Mouse (Mus musculus) megakaryocyte, embryonic 14.5 days (primary cell): ENCODE measurements around the gene Tlr8. TPM values are rescaled to one million over a fixed set of nuclear protein-coding genes. Genes with fewer than 3 reads are reported as not detected.

Experiments
- H3K27me3 ChIP-seq: replicated peaks from 2 replicates; pipeline ENCODE3; 2012; ENCODE audit warnings: inconsistent platforms
- H3K36me3 ChIP-seq: replicated peaks from 2 replicates; pipeline ENCODE3; 2012; ENCODE audit warnings: low read length, inconsistent platforms, mixed read lengths
- H3K4me1 ChIP-seq: 2 replicates; pipeline ENCODE4 v1.6.1; 2012; ENCODE audit warnings: inconsistent platforms
- H3K4me3 ChIP-seq: replicated peaks from 2 replicates; pipeline ENCODE3; 2012; ENCODE audit warnings: moderate library complexity, mild to moderate bottlenecking, inconsistent platforms
- H3K9me3 ChIP-seq: 2 replicates; pipeline ENCODE4 v1.6.1; 2012; ENCODE audit warnings: inconsistent platforms
- FLI1 ChIP-seq: IDR thresholded peaks from 2 replicates; pipeline ENCODE4 v1.6.1; 2012; ENCODE audit warnings: low read length, inconsistent platforms, mixed read lengths
- GATA1 ChIP-seq: IDR thresholded peaks from 3 replicates; pipeline ENCODE4 v1.6.1; 2012; ENCODE audit warnings: mixed read lengths, low read length, inconsistent platforms, borderline replicate concordance
- polyA plus RNA-seq: library from polyadenylated mRNA; stranded (reverse); fragments of >175 nt; gene quantifications from 2 replicates; pipeline ENCODE4 v1.2.3, GENCODE M21; 2012; ENCODE audit warnings: low replicate concordance; ENCODE audit not compliant: insufficient read depth

The Tlr8 gene
- polyA plus RNA-seq, 1 experiment, result 0.88 TPM

- H3K36me3 ChIP-seq, result no peaks in the 10 kb centered on the region
- no peaks in the 10 kb centered on the region for H3K27me3 ChIP-seq
- no peaks in the 10 kb centered on the region for H3K9me3 ChIP-seq
- peak overlapping the region; percentile 59 for H3K4me3 ChIP-seq
- TF ChIP-seq FLI1 (no peak), GATA1 (no peak)
- peaks cover 71% of the 10 kb centered on the region for H3K4me1 ChIP-seq
Observed at GRCm38 (mm10) chrX:167229206-167229605, 34.9 kb downstream of the Tlr8 start.

DNA sequence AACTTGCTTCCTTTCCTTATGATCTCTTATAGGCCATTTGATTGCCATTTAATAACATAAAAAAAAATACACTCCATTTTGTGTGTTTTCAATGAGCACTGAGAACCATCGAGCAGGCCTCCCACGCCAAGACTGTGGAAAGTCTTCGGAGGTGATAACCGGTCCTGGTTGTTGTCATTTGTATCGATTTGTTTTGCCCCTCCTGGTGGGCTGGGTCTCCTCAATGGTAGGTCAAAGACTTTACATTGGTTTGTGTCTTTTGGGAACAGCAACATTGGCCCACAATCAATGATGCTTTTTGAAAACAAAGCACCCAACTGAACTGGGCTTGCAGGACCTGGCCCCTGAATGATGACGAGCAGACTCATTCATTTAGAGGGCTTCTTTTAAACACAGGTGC is 36.4 kb downstream of the Tlr8 start:
- no peaks in the 10 kb centered on the region for H3K36me3 ChIP-seq
- H3K4me3 ChIP-seq, result no peak overlapping the region
- no peaks in the 10 kb centered on the region for H3K27me3 ChIP-seq
- no peaks in the 10 kb centered on the region for H3K9me3 ChIP-seq
- peaks cover 62% of the 10 kb centered on the region for H3K4me1 ChIP-seq
- TF ChIP-seq GATA1 (no peak), FLI1 (no peak)

- H3K4me3 ChIP-seq, result peak overlapping the region; percentile 80
- H3K27me3 ChIP-seq, result no peaks in the 10 kb centered on the region
- peaks cover 58% of the 10 kb centered on the region for H3K4me1 ChIP-seq
- H3K36me3 ChIP-seq, result no peaks in the 10 kb centered on the region
- H3K9me3 ChIP-seq, result no peaks in the 10 kb centered on the region
- TF ChIP-seq GATA1 (no peak), FLI1 (no peak)
Observed at GRCm38 (mm10) chrX:167227138-167227537, 37.0 kb downstream of the Tlr8 start.

DNA sequence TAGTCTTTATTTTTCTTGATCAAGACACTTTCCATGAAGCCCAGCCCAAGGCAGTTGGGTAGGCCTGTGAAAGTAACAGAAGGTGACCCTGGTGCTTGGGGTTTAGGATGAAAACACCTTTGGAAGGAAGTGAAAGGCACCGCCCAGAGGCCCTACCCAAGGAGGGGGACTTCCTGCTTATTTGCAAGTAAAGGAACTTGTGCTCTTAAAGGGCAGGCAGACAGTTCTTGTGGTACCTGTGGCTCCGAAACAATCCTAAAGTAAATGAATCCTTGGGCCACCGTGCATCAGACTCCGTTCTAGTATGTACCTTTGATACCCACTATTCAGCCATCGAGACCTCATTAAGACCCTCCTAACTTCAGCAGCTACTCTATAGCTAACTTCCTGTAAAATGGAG is 37.6 kb downstream of the Tlr8 start:
- Histone ChIP-seq H3K27me3 (no peaks in the 10 kb centered on the region), H3K9me3 (no peaks in the 10 kb centered on the region), H3K36me3 (no peaks in the 10 kb centered on the region), H3K4me3 (peak overlapping the region; percentile 80), H3K4me1 (peaks cover 60% of the 10 kb centered on the region)
- TF ChIP-seq FLI1, result no peak
- no peak for TF ChIP-seq GATA1

GRCm38 (mm10) chrX:167212707-167213106 is 51.4 kb downstream of the Tlr8 start:
- Histone ChIP-seq H3K4me3 (no peak overlapping the region), H3K36me3 (peaks cover 5% of the 10 kb centered on the region)
- no peak for TF ChIP-seq FLI1
- no peak for TF ChIP-seq GATA1

GRCm38 (mm10) chrX:167211871-167212555 is 52.1 kb downstream of the Tlr8 start:
- TF ChIP-seq GATA1 (no peak), FLI1 (no peak)
- H3K9me3 ChIP-seq, result no peaks in the 10 kb centered on the region
- peaks cover 5% of the 10 kb centered on the region for H3K27me3 ChIP-seq
- peaks cover 29% of the 10 kb centered on the region for H3K4me1 ChIP-seq
- H3K36me3 ChIP-seq, result peaks cover 10% of the 10 kb centered on the region
- peak overlapping the region; percentile 46 for H3K4me3 ChIP-seq

More at GRCm38 (mm10) chrX:167212707-167213106, 51.4 kb downstream of the Tlr8 start:
- peaks cover 5% of the 10 kb centered on the region for H3K27me3 ChIP-seq
- H3K9me3 ChIP-seq, result no peaks in the 10 kb centered on the region
- H3K4me1 ChIP-seq, result peaks cover 29% of the 10 kb centered on the region

DNA sequence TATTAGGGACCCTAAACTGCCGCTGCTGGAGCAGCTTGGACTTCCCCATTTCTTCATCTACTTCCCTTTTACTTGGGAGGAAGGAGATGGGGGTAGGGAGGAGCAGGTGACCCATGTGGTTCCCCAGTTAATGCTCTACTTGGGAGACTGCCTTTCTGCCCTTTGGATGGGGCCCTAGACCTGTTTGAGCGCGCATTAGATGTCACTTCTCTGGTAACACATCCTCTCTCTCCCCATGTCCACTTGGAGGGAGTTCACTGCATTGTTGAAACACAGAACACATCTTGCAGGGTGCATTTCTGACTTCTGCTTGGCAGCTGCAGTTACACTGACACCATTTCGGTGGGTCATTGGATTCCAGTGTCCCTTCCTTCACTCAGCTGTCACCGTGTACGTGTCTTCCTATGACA is 53.8 kb downstream of the Tlr8 start:
- H3K4me3 ChIP-seq, result peak overlapping the region; percentile 94
- peaks cover 16% of the 10 kb centered on the region for H3K36me3 ChIP-seq
- TF ChIP-seq FLI1, result no peak
- TF ChIP-seq GATA1, result no peak

GRCm38 (mm10) chrX:167209828-167210227 is 54.3 kb downstream of the Tlr8 start:
- peaks cover 16% of the 10 kb centered on the region for H3K36me3 ChIP-seq
- no peak for TF ChIP-seq FLI1
- TF ChIP-seq GATA1, result no peak
- H3K9me3 ChIP-seq, result no peaks in the 10 kb centered on the region
- peak overlapping the region; percentile 94 for H3K4me3 ChIP-seq
- H3K27me3 ChIP-seq, result peaks cover 5% of the 10 kb centered on the region
- H3K4me1 ChIP-seq, result peaks cover 37% of the 10 kb centered on the region

More for the DNA sequence above, 53.8 kb downstream of the Tlr8 start:
- H3K4me1 ChIP-seq, result peaks cover 33% of the 10 kb centered on the region
- peaks cover 5% of the 10 kb centered on the region for H3K27me3 ChIP-seq
- H3K9me3 ChIP-seq, result no peaks in the 10 kb centered on the region

GRCm38 (mm10) chrX:167208978-167209754 is 55.0 kb downstream of the Tlr8 start, which contains the start of gene Tmsb4x:
Tmsb4x (minus strand) TSS chrX:167209315.
- peaks cover 16% of the 10 kb centered on the region for H3K36me3 ChIP-seq
- H3K4me3 ChIP-seq, result peak within 1 kb of the TSS; percentile 94

GRCm38 (mm10) chrX:167208506-167208820 is 55.7 kb downstream of the Tlr8 start:
- peak overlapping the region; percentile 94 for H3K4me3 ChIP-seq
- H3K27me3 ChIP-seq, result peaks cover 5% of the 10 kb centered on the region
- no peaks in the 10 kb centered on the region for H3K9me3 ChIP-seq
- peaks cover 50% of the 10 kb centered on the region for H3K4me1 ChIP-seq
- peaks cover 16% of the 10 kb centered on the region for H3K36me3 ChIP-seq
- TF ChIP-seq GATA1 (no peak), FLI1 (no peak)

More at GRCm38 (mm10) chrX:167208978-167209754, 55.0 kb downstream of the Tlr8 start, which contains the start of gene Tmsb4x:
- TF ChIP-seq GATA1 (no peak), FLI1 (no peak)
- Histone ChIP-seq H3K27me3 (peaks cover 5% of the 10 kb centered on the region), H3K4me1 (peaks cover 43% of the 10 kb centered on the region), H3K9me3 (no peaks in the 10 kb centered on the region)
